Mouse (Mus musculus) macrophage (primary cell): ENCODE results near the gene Fubp1. TPM values are rescaled to one million over a fixed set of nuclear protein-coding genes. Genes with fewer than 3 reads are reported as not detected.
"Not testable (repeated sequence)": the region's sequence is repeated elsewhere in the genome, so short reads cannot be mapped to it uniquely, and the experiment has no call there.

ENCODE experiments used
- H3K27ac ChIP-seq: fragments of 350-480 bp; formaldehyde crosslinking; 2 replicates; pipeline ENCODE4 v1.9.0; 2021
- H3K36me3 ChIP-seq: fragments of 350-480 bp; formaldehyde crosslinking; 2 replicates; pipeline ENCODE4 v1.9.0; 2021; ENCODE audit errors: inconsistent target
- H3K4me3 ChIP-seq: fragments of 350-480 bp; formaldehyde crosslinking; 2 replicates; pipeline ENCODE4 v1.9.0; 2021; ENCODE audit errors: inconsistent target
- H3K79me2 ChIP-seq: fragments of 350-480 bp; formaldehyde crosslinking; 2 replicates; pipeline ENCODE4 v1.9.0; 2021; ENCODE audit errors: inconsistent target
- WGBS: methylation state at CpG from one replicate; pipeline ENCODE4 v1.1.7; 2026; ENCODE audit warnings: inconsistent platforms; ENCODE audit not compliant: missing documents; 5-methylcytosine and 5-hydroxymethylcytosine counted together
- polyA plus RNA-seq: library from polyadenylated mRNA; stranded (reverse); fragments of 250-400 nt; gene quantifications from 3 replicates; pipeline ENCODE4 v1.2.4, GENCODE M21; 2018; ENCODE audit warnings: inconsistent platforms

Gene Fubp1
- polyA plus RNA-seq, 1 experiment from 2014 or later = 88.5 TPM

DNA sequence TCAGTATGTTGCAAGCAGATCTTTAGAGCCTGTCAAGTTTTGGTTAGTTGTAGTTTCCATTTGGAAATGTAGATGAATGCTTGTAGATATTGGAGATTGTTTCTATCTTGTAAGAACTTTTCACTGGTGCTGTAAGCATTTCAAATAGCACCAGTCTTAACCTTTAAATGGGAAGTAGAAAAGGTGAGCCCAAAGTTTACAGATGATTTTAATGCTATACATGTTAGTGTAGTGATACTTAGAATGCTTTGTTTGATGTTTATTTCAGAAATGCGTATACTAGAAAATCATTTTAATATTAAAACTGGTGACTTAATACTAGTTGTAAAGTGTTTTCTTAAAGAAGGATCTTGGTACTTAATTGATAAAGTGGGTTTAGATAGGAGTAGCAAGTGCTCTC, 25.6 kb downstream of the Fubp1 start:
- no peak overlapping the region for H3K27ac ChIP-seq
- WGBS = 100% methylated on average over 1 of the region's 1 CpGs
- no peak overlapping the region for H3K4me3 ChIP-seq
- peaks cover 35% of the 10 kb centered on the region; the same call in 1 of the 2 replicates for H3K36me3 ChIP-seq
- no peaks in the 10 kb centered on the region for H3K79me2 ChIP-seq

DNA sequence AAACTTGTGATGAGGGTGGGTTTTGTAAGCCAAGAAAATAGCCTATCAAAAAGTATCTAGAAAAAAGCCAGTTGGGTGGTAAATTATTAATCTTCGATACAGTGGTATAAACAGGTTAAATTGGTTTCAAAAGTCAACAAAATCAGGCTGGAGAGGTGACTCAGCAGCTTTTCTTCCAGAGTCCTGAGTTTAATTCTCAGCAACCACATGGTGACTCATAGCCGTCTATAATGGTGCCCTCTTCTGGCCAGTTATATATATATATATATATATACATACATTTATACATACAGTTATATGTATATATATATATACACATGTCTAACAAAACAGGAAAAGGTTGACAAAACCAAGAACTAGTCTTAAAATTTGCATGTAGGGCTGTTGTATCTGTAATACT, 28.6 kb downstream of the Fubp1 start:
- Histone ChIP-seq H3K4me3 (no peak overlapping the region), H3K79me2 (no peaks in the 10 kb centered on the region), H3K36me3 (peaks cover 12% of the 10 kb centered on the region; the same call in 1 of the 2 replicates), H3K27ac (no peak overlapping the region)
- WGBS = 55% methylated on average over 1 of the region's 2 CpGs

DNA sequence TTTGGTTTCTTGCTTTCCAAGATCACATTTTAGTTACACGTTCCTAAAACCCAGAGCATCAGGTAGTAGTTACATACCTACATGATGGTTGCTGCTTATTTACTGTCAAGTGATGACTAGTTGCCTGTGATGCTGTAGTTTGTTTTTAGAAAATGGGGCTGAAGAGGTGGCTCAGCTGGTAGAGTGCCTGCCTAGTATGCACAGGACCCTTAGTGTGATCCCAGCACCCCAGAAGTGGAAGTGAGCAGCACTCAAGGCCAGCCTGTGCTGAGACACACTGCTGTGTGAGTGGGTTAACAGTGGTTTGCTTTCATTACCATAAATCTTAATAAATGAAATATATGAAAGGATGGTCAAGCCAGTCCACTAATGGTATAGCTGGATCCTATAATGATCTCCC, 29.4 kb downstream of the Fubp1 start:
- Histone ChIP-seq H3K27ac (no peak overlapping the region), H3K36me3 (peaks cover 12% of the 10 kb centered on the region; the same call in 1 of the 2 replicates), H3K79me2 (no peaks in the 10 kb centered on the region), H3K4me3 (no peak overlapping the region)
- 100% methylated on average over 1 of the region's 1 CpGs for WGBS

DNA sequence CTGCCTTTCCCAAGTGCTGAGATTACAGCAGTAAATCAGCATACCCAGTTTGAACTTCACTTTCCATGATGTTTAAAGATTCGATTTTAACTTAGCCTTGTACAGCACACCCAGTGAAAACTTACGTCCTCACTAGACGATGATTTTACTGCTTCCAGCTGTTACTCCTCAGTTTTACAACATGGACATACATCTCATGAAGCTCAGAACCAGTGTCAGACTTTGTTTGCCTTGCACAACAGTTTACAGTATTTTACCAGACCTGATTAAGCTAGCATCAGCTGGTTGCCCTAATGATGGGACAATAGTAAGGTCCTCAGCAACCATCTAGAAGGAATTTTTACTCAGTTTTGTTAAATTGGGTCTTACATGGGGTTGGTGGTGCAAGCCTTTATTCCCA, 30.9 kb downstream of the Fubp1 start:
- Histone ChIP-seq H3K36me3 (peaks cover 8% of the 10 kb centered on the region; the same call in 1 of the 2 replicates), H3K27ac (no peak overlapping the region), H3K79me2 (no peaks in the 10 kb centered on the region), H3K4me3 (no peak overlapping the region)
- WGBS = 98% methylated on average over 3 of the region's 3 CpGs

DNA sequence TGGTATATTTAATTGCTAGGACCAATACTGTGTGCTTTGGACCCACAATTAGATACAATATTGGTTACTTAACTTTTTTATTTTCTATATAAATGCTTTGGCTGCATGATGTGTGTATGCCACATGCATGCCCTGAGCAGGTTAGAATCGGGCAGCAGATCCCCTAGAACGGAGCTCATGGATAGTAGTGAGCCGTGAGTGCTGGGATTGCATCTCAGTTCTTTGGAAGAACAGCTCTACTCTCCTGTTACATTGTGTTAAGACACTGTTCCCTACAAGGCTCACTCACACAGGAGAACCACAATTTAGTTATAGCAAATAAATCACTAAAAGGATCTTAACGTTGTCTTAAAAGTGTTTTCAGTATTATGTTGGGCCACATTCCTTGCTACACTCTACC, 33.1 kb downstream of the Fubp1 start:
- Histone ChIP-seq H3K36me3 (no peaks in the 10 kb centered on the region), H3K27ac (no peak overlapping the region), H3K4me3 (no peak overlapping the region), H3K79me2 (no peaks in the 10 kb centered on the region)
- WGBS = 85% methylated on average over 4 of the region's 4 CpGs

DNA sequence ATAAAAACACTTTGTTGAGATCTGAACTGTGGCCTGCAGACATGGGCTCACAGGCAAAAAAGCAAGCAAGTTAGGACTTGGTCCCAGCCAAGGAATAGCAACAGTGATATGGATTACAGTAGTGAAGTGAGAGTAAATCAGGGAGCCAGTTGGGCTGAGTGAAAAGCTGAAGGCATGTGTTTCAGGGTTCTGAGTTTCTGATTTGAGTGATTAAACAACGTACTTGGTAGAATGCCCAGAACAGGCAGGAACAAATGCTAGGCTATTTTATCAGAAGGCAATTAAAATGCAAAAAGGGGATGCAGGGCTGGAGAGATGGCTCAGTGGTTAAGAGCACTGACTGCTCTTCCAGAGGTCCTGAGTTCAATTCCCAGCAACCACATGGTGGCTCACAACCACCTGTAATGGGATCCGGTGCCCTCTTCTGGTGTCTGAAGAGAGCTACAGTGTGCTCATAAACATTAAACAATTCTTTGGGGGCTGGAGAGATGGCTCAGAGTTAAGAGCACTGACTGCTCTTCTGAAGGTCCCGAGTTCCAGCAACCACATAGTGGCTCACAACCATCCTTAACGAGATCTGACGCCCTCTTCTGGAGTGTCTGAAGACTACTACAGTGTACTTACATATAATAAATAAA, 35.2 kb downstream of the Fubp1 start:
- Histone ChIP-seq H3K79me2 (no peaks in the 10 kb centered on the region), H3K36me3 (no peaks in the 10 kb centered on the region), H3K27ac (no peak overlapping the region), H3K4me3 (no peak overlapping the region)
- 89% methylated on average over 3 of the region's 5 CpGs for WGBS

DNA sequence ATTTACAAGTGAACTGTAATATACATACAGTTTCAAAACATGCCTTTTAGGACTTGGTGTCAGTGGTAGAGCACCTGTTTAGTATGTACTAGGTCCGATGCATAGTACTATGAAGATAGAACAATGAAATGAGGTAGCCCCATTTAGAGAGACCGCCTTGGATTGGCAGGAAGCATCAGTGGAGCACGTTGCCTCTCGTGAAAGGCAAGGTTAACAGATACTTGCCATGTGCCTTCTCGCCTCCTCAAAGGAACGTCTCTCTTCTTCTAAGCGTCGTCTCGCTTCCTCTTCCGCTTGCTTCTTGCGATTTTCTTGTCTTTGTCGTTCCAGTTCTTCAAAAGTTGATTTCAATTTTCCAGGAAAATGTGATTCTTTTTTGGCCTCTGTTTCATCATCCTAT, 37.5 kb downstream of the Fubp1 start:
- no peak overlapping the region for H3K27ac ChIP-seq
- no peaks in the 10 kb centered on the region for H3K79me2 ChIP-seq
- H3K4me3 ChIP-seq = no peak overlapping the region
- 88% methylated on average over 12 of the region's 12 CpGs for WGBS
- H3K36me3 ChIP-seq = no peaks in the 10 kb centered on the region

DNA sequence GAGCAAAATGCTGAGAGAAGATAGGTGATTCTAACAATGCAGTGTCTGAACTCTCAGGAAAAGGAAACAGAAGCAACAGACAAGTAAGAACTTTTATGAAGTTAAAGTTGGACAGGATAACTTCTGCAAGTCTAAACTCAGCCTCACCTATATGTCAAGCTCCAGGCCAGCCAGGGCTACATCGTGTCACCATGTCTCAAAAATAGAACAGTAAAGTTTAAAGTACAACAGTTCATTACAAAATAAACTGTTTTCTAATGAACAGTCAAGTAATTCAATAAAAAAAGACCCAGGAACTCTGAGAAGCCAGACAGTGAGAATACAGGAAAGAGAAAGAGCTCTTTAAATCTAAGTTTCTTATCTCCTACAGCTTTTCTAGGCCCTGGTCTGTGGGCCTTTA, 40.3 kb downstream of the Fubp1 start:
- no peak overlapping the region for H3K27ac ChIP-seq
- no peaks in the 10 kb centered on the region for H3K79me2 ChIP-seq
- 100% methylated on average over 1 of the region's 1 CpGs for WGBS
- H3K4me3 ChIP-seq = no peak overlapping the region
- H3K36me3 ChIP-seq = no peaks in the 10 kb centered on the region

DNA sequence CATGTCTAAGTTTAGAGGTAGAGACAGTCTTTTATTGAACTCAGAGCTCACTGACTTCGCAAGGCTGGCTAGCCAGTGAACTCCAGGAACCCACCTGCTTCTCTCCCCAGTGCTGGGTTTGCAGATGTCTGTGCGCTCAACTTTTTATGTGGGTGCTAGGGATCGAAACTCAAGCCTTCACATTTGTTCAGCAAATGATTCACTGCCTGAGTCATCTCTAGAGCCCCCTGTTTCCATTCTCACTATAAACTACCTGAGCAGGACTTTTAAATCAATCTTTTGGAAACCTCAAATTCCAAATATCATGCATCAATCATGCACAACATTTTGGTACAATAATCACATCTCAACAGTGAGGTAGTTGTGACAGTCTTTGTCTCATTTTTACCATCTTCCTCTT, 47.3 kb downstream of the Fubp1 start:
- no peaks in the 10 kb centered on the region for H3K79me2 ChIP-seq
- H3K4me3 ChIP-seq = no peak overlapping the region
- no peaks in the 10 kb centered on the region for H3K36me3 ChIP-seq
- 86% methylated on average over 3 of the region's 3 CpGs for WGBS
- no peak overlapping the region for H3K27ac ChIP-seq

DNA sequence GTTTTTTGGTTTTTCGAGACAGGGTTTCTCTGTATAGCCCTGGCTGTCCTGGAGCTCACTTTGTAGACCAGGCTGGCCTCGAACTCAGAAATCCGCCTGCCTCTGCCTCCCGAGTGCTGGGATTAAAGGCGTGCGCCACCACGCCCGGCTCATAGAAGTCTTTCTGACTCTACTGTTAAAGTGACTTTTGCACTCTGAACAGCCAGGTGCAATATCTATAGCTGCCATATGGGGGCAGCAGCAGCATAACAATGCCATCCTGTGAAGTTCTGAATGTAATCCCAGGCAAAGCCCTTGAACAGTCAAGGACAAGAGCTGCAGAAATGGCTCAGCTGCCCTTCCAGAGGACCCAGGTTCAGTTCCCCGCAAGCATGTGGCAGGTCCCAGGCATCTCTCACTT, 49.2 kb downstream of the Fubp1 start:
- WGBS = 33% methylated on average over 7 of the region's 9 CpGs
- H3K27ac ChIP-seq, H3K79me2 ChIP-seq: not testable (repeated sequence)

DNA sequence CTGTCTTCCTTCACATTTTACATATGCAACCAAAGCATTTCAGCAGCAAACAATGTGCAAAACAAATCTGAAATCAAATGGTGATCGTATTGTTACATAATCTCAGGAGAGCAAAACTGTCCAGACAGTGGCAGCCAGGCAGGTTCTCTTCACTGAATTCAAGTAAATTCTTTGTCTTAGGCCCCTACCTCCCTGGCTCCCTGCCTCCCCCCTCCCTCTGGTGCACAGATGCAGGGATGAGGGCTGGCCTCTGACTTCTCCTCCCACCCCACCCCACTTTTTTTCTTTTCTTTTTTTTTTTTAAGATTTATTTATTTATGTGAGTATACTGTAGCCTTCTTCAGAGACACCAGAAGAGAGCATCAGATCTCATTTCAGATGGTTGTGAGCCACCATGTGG, 50.1 kb downstream of the Fubp1 start:
- Histone ChIP-seq H3K27ac (no peak overlapping the region), H3K36me3 (no peaks in the 10 kb centered on the region), H3K4me3 (no peak overlapping the region), H3K79me2 (no peaks in the 10 kb centered on the region)
- WGBS = 88% methylated on average over 1 of the region's 1 CpGs

More for the DNA sequence above, 49.2 kb downstream of the Fubp1 start:
- H3K4me3 ChIP-seq, H3K36me3 ChIP-seq: not testable (repeated sequence)

DNA sequence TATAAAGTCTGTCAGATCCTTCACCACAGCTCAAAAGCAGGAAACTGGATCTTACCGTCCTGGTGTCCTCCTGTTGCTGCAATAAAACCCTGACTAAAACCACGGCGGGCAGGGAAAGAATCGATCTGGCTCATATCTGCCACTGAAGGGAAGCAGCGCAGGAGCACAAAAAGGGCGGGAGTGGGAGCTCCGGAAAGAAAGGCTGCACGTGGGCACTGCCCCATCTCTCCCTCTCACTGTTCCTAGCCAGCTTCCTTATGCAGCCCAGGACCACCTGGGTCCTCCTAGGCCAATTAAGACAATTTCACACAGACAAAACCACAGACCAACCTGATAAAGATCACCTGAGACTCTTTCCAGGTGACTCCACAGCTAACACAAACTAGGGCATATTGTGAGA, 51.2 kb downstream of the Fubp1 start:
- H3K79me2 ChIP-seq = no peaks in the 10 kb centered on the region
- no peaks in the 10 kb centered on the region for H3K36me3 ChIP-seq
- H3K4me3 ChIP-seq = no peak overlapping the region
- 16% methylated on average over 8 of the region's 8 CpGs for WGBS
- H3K27ac ChIP-seq = no peak overlapping the region

DNA sequence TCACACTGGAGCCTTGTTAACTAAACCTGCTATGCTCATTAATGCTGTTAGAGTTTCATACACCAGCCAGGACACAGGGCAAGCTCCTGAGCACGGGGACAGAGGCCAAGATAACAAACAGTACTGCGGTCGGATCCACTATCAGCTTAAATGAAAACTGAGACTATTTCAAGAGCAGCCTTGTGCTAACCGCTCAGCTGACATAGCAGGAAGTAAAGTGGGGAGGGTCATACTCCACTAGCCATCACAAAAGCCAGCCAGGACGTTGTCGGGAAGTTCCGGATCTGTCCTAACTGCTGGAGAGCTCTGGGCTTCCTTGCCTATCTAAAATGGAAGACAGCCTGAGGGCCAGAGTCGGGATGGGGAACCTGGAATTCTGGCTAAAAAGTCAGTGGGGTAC, 51.7 kb downstream of the Fubp1 start:
- WGBS = 21% methylated on average over 7 of the region's 8 CpGs
- H3K36me3 ChIP-seq = no peaks in the 10 kb centered on the region
- no peak overlapping the region for H3K4me3 ChIP-seq
- H3K27ac ChIP-seq = no peak overlapping the region
- no peaks in the 10 kb centered on the region for H3K79me2 ChIP-seq

DNA sequence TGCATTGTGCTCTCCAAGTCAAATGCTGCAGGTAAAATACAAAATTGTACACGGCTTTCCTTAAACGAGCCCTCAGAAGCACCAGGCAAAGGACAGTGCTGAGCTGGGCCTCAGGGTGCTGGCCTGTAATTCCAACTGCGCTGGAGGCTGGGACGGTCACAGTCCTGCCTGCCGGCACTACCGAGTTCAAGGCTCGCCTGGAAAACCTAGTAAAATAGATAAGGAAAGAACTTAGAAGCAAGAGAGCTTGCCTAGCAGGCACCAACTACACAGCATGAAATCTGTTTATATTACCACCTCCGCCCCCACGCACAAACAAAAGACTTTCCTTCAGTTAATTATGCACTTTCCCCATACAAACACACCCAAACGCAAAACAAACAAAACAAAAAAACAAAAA, 54.2 kb downstream of the Fubp1 start:
- Histone ChIP-seq H3K36me3 (no peaks in the 10 kb centered on the region), H3K4me3 (no peak overlapping the region), H3K79me2 (no peaks in the 10 kb centered on the region), H3K27ac (no peak overlapping the region)
- 97% methylated on average over 10 of the region's 10 CpGs for WGBS

DNA sequence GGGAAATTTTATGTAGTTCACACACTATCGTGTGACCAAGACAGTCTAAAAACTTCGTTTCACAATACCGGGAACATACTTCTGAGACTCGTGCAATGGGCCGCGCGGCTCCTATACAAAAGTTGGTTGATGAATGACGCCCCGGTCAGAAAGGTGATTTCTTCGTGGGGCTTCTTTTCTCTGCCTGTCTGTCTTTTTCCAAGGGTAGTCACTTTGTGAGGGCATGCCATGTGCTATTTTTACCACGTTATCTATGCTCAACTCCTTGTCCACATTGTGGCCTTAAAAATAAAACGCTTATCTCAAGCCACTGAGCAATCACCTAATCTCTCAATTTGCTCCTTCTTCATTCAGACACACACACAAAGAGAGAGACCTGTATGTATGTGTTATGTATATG, 54.6 kb downstream of the Fubp1 start:
- no peak overlapping the region for H3K4me3 ChIP-seq
- H3K36me3 ChIP-seq = no peaks in the 10 kb centered on the region
- no peaks in the 10 kb centered on the region for H3K79me2 ChIP-seq
- WGBS = 81% methylated on average over 12 of the region's 12 CpGs
- H3K27ac ChIP-seq = no peak overlapping the region
